Mouse (Mus musculus) stomach, embryonic 16.5 days (tissue): ENCODE results near the gene 2810021J22Rik. TPM values are rescaled to one million over a fixed set of nuclear protein-coding genes. Genes with fewer than 3 reads are reported as not detected.

Experiments used
- ATAC-seq: fragments of 200-750 bp; cut with Nextera tagmentation; 2 replicates; pipeline ENCODE4 v1.8.0; 2017; ENCODE audit warnings: moderate number of reproducible peaks, moderate TSS enrichment; ENCODE audit not compliant: insufficient read depth, low FRiP score
- H3K27ac ChIP-seq: fragments of 300-500 bp; sonication (generic); 2 replicates; pipeline ENCODE4 v1.5.1; 2014; ENCODE audit warnings: low read length
- H3K27me3 ChIP-seq: fragments of 300-500 bp; sonication (generic); 2 replicates; pipeline ENCODE4 v1.6.1; 2014; ENCODE audit warnings: low read length, control low read depth, mixed read lengths; ENCODE audit not compliant: control insufficient read depth, insufficient read depth
- H3K36me3 ChIP-seq: fragments of 300-500 bp; sonication (generic); 2 replicates; pipeline ENCODE4 v1.6.1; 2014; ENCODE audit warnings: low read length; ENCODE audit not compliant: control insufficient read depth, insufficient read depth
- H3K4me1 ChIP-seq: fragments of 300-500 bp; sonication (generic); 2 replicates; pipeline ENCODE4 v1.6.1; 2014; ENCODE audit warnings: low read length, control low read depth, mixed read lengths; ENCODE audit not compliant: control insufficient read depth, insufficient read depth
- H3K4me2 ChIP-seq: fragments of 300-500 bp; sonication (generic); 2 replicates; pipeline ENCODE4 v1.6.1; 2014; ENCODE audit warnings: low read depth, low read length, mixed read lengths
- H3K4me3 ChIP-seq: fragments of 300-500 bp; sonication (generic); replicated peaks from 2 replicates; pipeline ENCODE4 v1.5.1; 2014; ENCODE audit warnings: mild to moderate bottlenecking, low read length
- H3K9ac ChIP-seq: fragments of 300-500 bp; sonication (generic); 2 replicates; pipeline ENCODE4 v1.6.1; 2014; ENCODE audit warnings: low read length
- H3K9me3 ChIP-seq: fragments of 300-500 bp; sonication (generic); replicated peaks from 2 replicates; pipeline ENCODE4 v1.6.1; 2016; ENCODE audit warnings: low read length, control low read depth; ENCODE audit not compliant: control insufficient read depth
- WGBS: fragments of 180-500 bp; shearing (Covaris S2); extraction: QIAGEN DNeasy Blood & Tissue Kit; methylation state at CpG from one replicate; pipeline ENCODE4 v1.1.7; 2014; 5-methylcytosine and 5-hydroxymethylcytosine counted together
- polyA plus RNA-seq: library from polyadenylated mRNA; unstranded; fragments of >200 nt; fragmentation: Nextera tagmentation; extraction: Ambion mirVana; gene quantifications from 2 replicates; pipeline ENCODE4 v1.2.1, GENCODE M21; 2015

Gene 2810021J22Rik
- polyA plus RNA-seq, 1 experiment from 2014 or later, result 5.9 TPM

DNA sequence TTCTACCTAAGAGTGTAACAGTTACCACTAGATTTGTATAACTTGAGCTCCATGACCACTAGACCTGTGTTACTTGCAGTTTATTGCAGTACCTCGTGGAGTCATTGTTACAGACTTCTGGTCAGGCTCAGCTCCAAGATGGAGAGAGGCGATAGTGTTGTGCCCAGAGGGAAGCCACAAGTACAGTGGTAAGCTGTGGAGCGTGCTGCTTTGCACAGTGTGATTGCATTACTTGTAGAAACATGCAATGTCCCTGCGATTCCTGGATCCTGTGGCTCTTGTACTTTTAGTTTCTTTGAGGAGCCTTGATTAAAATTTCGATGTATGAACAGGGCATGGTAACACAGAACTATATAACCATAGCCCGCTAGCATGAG lies 926 bp downstream of the 2810021J22Rik start:
- no peaks in the 10 kb centered on the region for H3K9me3 ChIP-seq
- no peaks in the 10 kb centered on the region for H3K27me3 ChIP-seq
- peak overlapping the region; percentile 78 for H3K9ac ChIP-seq
- peak overlapping the region; percentile 75 for H3K4me2 ChIP-seq
- H3K36me3 ChIP-seq, result no peaks in the 10 kb centered on the region
- peaks cover 10% of the 10 kb centered on the region for H3K4me1 ChIP-seq
- ATAC-seq, result no peak
- H3K4me3 ChIP-seq, result peak overlapping the region; percentile 67
- WGBS, result 72% methylated on average over 6 of the region's 6 CpGs
- H3K27ac ChIP-seq, result peak overlapping the region; percentile 20; the same call in 1 of the 2 replicates

DNA sequence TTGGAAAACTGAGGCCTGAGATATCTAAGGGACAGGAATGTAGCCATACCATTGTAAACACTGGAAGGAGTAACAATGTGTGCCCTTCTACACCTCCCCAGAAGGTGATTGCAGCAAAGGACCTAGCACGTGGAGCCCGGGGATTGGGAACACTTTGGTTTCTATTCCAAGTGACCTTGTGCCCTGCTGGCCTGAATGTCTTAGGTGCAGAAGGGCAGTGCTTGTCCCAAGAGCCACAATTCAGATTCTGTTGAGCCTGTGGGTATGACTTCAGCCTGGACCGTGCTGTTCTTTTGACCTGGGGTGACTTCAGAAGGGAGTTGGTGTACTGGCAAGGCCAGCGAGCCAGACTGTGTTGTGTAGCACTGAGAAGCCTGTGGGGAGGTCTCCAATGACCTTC lies 3.9 kb downstream of the 2810021J22Rik start:
- H3K27me3 ChIP-seq, result no peaks in the 10 kb centered on the region
- no peak overlapping the region for H3K9ac ChIP-seq
- no peaks in the 10 kb centered on the region for H3K36me3 ChIP-seq
- H3K9me3 ChIP-seq, result no peaks in the 10 kb centered on the region
- H3K4me3 ChIP-seq, result no peak overlapping the region
- H3K4me1 ChIP-seq, result peaks cover 10% of the 10 kb centered on the region
- H3K27ac ChIP-seq, result no peak overlapping the region
- 89% methylated on average over 4 of the region's 4 CpGs for WGBS
- no peak for ATAC-seq
- no peak overlapping the region for H3K4me2 ChIP-seq

DNA sequence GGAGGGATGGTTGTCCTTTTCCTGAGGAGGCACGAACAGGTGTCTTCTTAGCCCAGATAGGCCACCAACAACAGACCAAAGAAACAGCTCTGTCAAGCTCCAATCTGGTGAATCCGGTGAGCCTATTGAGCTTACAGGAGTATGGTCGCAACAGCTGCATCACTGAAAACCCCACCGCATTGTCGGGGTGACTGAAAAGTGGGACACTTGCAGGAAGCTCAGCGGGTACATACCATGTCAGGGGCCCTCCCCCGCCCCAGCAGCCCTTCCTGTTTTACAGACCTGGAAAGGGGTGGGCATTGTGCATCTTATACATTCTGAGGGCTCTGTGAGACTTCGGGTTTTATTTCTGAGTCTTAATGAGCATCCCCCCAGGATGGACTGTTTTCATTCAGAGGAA lies 16.7 kb downstream of the 2810021J22Rik start:
- Histone ChIP-seq H3K9ac (no peak overlapping the region), H3K4me3 (no peak overlapping the region), H3K27ac (no peak overlapping the region), H3K4me1 (no peaks in the 10 kb centered on the region), H3K36me3 (0 out of 2 replicates have a peak, but pooled peaks cover 3% of the 10 kb centered on the region), H3K4me2 (no peak overlapping the region), H3K27me3 (no peaks in the 10 kb centered on the region), H3K9me3 (no peaks in the 10 kb centered on the region)
- ATAC-seq, result no peak
- 77% methylated on average over 8 of the region's 8 CpGs for WGBS

DNA sequence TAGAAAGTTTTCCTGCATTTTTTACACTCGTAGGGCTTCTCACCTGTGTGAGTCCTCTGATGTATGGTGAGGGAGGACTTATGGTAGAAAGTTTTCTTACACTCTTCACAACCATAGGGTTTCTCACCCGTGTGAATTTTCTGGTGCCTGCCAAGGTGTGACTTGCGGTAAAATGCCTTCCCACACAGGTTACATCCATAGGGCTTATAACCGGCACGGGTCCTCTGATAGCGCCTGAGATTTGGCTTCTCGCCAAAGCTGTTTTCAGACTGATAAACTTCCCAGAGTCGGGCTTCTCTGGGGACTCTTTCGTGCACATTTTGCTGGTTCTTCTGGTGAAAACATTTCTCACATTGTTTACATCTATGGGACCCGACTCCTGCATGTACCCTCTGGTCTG lies 23.5 kb downstream of the 2810021J22Rik start:
- Histone ChIP-seq H3K4me1 (no peaks in the 10 kb centered on the region), H3K9me3 (no peaks in the 10 kb centered on the region), H3K9ac (no peak overlapping the region), H3K27ac (no peak overlapping the region), H3K4me2 (no peak overlapping the region), H3K4me3 (no peak overlapping the region), H3K27me3 (no peaks in the 10 kb centered on the region), H3K36me3 (peaks cover 27% of the 10 kb centered on the region)
- ATAC-seq, result no peak
- 89% methylated on average over 10 of the region's 10 CpGs for WGBS

DNA sequence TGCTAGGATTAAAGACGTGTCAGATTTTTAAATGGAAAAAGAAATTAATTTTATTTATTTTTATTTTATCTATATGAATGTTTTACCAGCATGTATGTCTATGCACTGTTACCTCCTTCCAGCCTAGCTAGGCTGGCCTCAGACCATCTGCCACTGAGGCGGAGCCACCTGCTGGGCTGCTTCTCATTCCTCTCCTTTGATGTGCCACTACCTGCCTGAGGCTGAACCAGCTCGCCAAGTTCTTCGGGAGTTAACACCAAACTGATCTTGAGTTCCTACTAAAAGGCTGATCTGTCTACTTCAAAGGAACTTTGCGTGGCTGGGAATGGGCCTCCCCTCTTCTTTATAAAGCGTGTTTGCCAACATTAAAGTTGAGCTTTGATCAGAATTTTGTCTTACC lies 27.4 kb downstream of the 2810021J22Rik start:
- no peak for ATAC-seq
- H3K36me3 ChIP-seq, result peaks cover 23% of the 10 kb centered on the region
- no peak overlapping the region for H3K4me3 ChIP-seq
- no peaks in the 10 kb centered on the region for H3K27me3 ChIP-seq
- H3K27ac ChIP-seq, result no peak overlapping the region
- no peak overlapping the region for H3K9ac ChIP-seq
- WGBS, result 71% methylated on average over 6 of the region's 6 CpGs
- no peaks in the 10 kb centered on the region for H3K4me1 ChIP-seq
- H3K4me2 ChIP-seq, result no peak overlapping the region
- no peaks in the 10 kb centered on the region for H3K9me3 ChIP-seq

DNA sequence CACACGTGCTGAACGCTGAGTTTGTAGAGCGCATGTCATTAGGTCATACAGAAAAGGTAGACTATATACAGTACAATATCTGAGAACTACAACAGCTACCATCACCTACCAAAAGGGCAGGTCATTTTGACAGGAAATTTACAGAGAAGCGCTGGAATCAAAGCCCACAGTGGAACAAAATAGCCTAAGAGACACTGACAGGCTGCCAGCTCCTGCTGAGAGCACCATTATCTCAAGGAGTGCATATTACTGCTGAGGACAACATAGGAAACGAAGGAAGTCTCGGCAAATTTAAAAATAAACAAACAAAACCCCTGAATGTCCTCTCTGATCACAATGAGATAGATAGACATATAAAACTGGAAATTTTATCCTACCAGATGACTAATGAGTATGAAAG lies 30.5 kb downstream of the 2810021J22Rik start:
- no peak for ATAC-seq
- H3K9ac ChIP-seq, result no peak overlapping the region
- H3K27me3 ChIP-seq, result no peaks in the 10 kb centered on the region
- no peak overlapping the region for H3K4me2 ChIP-seq
- H3K36me3 ChIP-seq, result peaks cover 4% of the 10 kb centered on the region; the same call in 1 of the 2 replicates
- peaks cover under 1% of the 10 kb centered on the region; the same call in 1 of the 2 replicates for H3K4me1 ChIP-seq
- H3K9me3 ChIP-seq, result no peaks in the 10 kb centered on the region
- H3K4me3 ChIP-seq, result no peak overlapping the region
- WGBS, result 83% methylated on average over 6 of the region's 6 CpGs
- H3K27ac ChIP-seq, result no peak overlapping the region

DNA sequence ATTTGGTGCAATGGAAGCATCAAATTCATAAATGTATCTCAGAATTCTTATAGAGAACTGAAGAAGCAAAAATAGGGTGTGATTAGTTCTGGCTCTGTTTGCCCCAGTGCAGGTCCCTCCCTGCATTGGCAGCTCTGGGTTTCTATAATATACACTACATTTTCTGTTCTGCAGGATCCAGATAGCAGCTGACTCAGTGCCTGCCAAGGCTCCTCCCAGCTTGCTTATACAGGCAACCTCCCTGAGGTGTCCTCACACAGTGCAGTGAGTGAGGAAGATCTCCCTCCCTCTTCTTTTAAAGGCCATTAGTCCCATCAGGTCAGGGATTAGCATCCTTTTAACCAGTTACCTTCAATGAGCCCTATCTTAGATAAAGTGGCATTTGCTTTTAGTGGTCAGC lies 34.1 kb downstream of the 2810021J22Rik start:
- no peaks in the 10 kb centered on the region for H3K9me3 ChIP-seq
- no peaks in the 10 kb centered on the region for H3K27me3 ChIP-seq
- no peaks in the 10 kb centered on the region for H3K36me3 ChIP-seq
- no peak overlapping the region for H3K4me2 ChIP-seq
- no peak overlapping the region for H3K27ac ChIP-seq
- ATAC-seq, result no peak
- no peak overlapping the region for H3K9ac ChIP-seq
- H3K4me3 ChIP-seq, result no peak overlapping the region
- H3K4me1 ChIP-seq, result peaks cover 7% of the 10 kb centered on the region

DNA sequence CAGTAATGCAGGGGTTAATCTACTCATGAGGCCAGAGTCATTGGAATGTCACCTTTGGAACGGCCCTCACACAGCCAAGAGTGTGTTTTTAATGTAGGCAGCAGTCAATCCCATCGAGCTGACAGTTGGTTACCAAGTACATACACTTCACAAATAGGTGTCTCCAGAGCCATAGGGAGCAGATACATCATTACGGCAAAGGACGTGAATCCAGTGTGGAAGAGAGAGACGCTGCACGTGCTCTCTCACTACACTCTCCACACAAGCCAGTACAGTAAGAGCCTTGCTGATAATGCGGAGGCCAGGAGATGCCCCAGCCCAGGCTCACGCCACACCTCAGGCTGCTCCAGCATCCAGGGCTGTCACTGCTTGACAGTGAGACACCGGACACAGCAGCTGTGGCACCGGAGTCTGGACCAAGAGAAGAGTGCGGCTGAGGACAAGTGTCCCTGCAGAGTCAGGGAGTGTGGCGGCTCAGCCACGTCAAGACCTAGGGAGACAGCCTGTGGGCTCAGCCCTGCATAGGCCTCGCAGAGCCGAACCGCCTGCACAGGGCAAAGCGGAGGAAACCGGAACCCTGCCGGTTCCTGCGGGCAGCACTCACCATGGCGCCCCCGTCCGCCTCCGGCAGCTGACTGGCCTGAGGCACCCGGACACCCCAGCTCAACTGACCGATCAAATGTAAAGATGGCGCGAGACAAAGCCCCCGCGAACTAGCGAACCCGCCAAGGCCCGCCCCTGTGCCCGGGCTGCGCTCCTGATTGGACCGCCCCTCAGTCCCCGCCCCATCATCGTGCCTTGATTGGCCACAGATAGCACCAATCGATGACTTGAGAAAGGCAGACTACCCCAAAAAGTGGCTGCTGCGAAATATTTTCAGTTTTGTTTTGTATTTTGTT lies 36.7 kb downstream of the 2810021J22Rik start, which contains the start of gene Zfp39:
Gene Zfp39, minus strand, starts transcription at position 715 of the 899 bp plus-strand sequence.
- ATAC-seq, result peak; percentile 97
- WGBS, result under 1% methylated on average over 40 of the region's 40 CpGs

DNA sequence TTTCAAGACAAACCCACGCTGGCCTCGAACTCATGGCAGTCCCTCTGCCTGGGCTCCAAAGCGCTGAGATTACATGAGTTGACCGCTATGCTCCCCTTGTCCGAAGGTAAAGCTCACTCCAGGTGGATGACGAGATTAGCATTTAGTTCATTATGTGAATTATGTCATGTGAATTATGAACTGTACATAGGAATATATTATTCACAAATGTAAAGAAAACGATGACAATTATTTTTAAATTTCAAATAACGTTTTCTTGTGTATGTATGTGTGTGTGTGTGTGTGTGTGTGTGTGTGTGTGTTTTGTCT lies 37.3 kb downstream of the 2810021J22Rik start:
- peak; percentile 15; the same call in 1 of the 2 replicates for ATAC-seq
- Histone ChIP-seq H3K9ac (peak overlapping the region; percentile 85), H3K36me3 (no peaks in the 10 kb centered on the region), H3K9me3 (no peaks in the 10 kb centered on the region), H3K4me3 (peak overlapping the region; percentile 67), H3K4me1 (peaks cover 7% of the 10 kb centered on the region), H3K27me3 (no peaks in the 10 kb centered on the region), H3K27ac (peak overlapping the region; percentile 54; the same call in 1 of the 2 replicates), H3K4me2 (peak overlapping the region; percentile 88)
- WGBS, result under 1% methylated on average over 8 of the region's 8 CpGs

More for the DNA sequence above, 36.7 kb downstream of the 2810021J22Rik start, which contains the start of gene Zfp39:
- peaks cover 7% of the 10 kb centered on the region for H3K4me1 ChIP-seq
- H3K4me3 ChIP-seq, result peak within 1 kb of the TSS; percentile 67
- H3K27ac ChIP-seq, result peak within 1 kb of the TSS; percentile 90
- H3K9me3 ChIP-seq, result no peaks in the 10 kb centered on the region
- no peaks in the 10 kb centered on the region for H3K36me3 ChIP-seq
- H3K27me3 ChIP-seq, result no peaks in the 10 kb centered on the region
- H3K9ac ChIP-seq, result peak within 1 kb of the TSS; percentile 85
- H3K4me2 ChIP-seq, result peak within 1 kb of the TSS; percentile 88
